Mouse (Mus musculus) embryonic fibroblast, embryonic 13.5 days (primary cell): ENCODE measurements around the gene Avl9. TPM values are rescaled to one million over a fixed set of nuclear protein-coding genes. Genes with fewer than 3 reads are reported as not detected.

Experiments
- H3K27ac ChIP-seq: 2 replicates; pipeline ENCODE4 v1.5.1; 2012; ENCODE audit warnings: low read length, control low read depth, inconsistent platforms; ENCODE audit not compliant: insufficient read depth
- H3K4me1 ChIP-seq: 2 replicates; pipeline ENCODE4 v1.6.1; 2011; ENCODE audit warnings: low read length; ENCODE audit not compliant: control insufficient read depth, insufficient read depth
- H3K4me3 ChIP-seq: 2 replicates; pipeline ENCODE4 v1.5.1; 2011; ENCODE audit warnings: mild to moderate bottlenecking, control low read depth, low read length; ENCODE audit not compliant: insufficient read depth
- CTCF ChIP-seq: IDR thresholded peaks from 2 replicates; pipeline ENCODE4 v1.5.1; 2011; ENCODE audit warnings: mild to moderate bottlenecking, control low read depth, low read length, moderate library complexity, borderline replicate concordance; ENCODE audit not compliant: insufficient read depth
- POLR2A ChIP-seq: IDR thresholded peaks from 2 replicates; pipeline ENCODE4 v1.6.1; 2011; ENCODE audit warnings: low read depth, mild to moderate bottlenecking, control low read depth, low read length, moderate library complexity
- polyA plus RNA-seq: library from polyadenylated mRNA; stranded (reverse); fragments of >200 nt; gene quantifications from 2 replicates; pipeline ENCODE4 v1.2.4, GENCODE M21; 2011; ENCODE audit warnings: low read depth; ENCODE audit not compliant: missing spikeins, insufficient read length

The Avl9 gene
- polyA plus RNA-seq, 1 experiment = 14.8 TPM

GRCm38 (mm10) chr6:56787668-56788067, 73.0 kb downstream of the Avl9 start:
- Histone ChIP-seq H3K4me3 (no peak overlapping the region), H3K27ac (no peak overlapping the region), H3K4me1 (peaks cover 8% of the 10 kb centered on the region; the same call in 1 of the 2 replicates)
- TF ChIP-seq CTCF = no peak
- TF ChIP-seq POLR2A = no peak

- H3K4me1 ChIP-seq = peaks cover 8% of the 10 kb centered on the region; the same call in 1 of the 2 replicates
- no peak overlapping the region for H3K4me3 ChIP-seq
- H3K27ac ChIP-seq = no peak overlapping the region
- no peak for TF ChIP-seq CTCF
- no peak for TF ChIP-seq POLR2A
Observed at GRCm38 (mm10) chr6:56789336-56789735, 74.6 kb downstream of the Avl9 start.

GRCm38 (mm10) chr6:56794834-56795233, 80.1 kb downstream of the Avl9 start:
- Histone ChIP-seq H3K4me3 (peak overlapping the region; percentile 56; the same call in 1 of the 2 replicates), H3K27ac (no peak overlapping the region), H3K4me1 (peaks cover 3% of the 10 kb centered on the region)
- TF ChIP-seq CTCF = no peak
- no peak for TF ChIP-seq POLR2A

GRCm38 (mm10) chr6:56796232-56796631, 81.5 kb downstream of the Avl9 start:
- H3K27ac ChIP-seq = peak overlapping the region; percentile 67
- H3K4me1 ChIP-seq = peaks cover 3% of the 10 kb centered on the region
- TF ChIP-seq CTCF = no peak
- TF ChIP-seq POLR2A = no peak
- H3K4me3 ChIP-seq = peak overlapping the region; percentile 100

GRCm38 (mm10) chr6:56796668-56797141, 82.0 kb downstream of the Avl9 start:
- Histone ChIP-seq H3K27ac (peak overlapping the region; percentile 96), H3K4me3 (peak overlapping the region; percentile 100), H3K4me1 (peaks cover 3% of the 10 kb centered on the region)
- TF ChIP-seq POLR2A = no peak
- no peak for TF ChIP-seq CTCF

GRCm38 (mm10) chr6:56797311-56798151, 82.8 kb downstream of the Avl9 start, which contains the start of gene Kbtbd2:
Gene Kbtbd2, minus strand, starts transcription at chr6:56797813.
- TF ChIP-seq POLR2A = peak; percentile 81
- no peak for TF ChIP-seq CTCF
- Histone ChIP-seq H3K4me1 (peaks cover 3% of the 10 kb centered on the region), H3K27ac (peak within 1 kb of the TSS; percentile 96), H3K4me3 (peak within 1 kb of the TSS; percentile 100)

- TF ChIP-seq POLR2A (no peak), CTCF (no peak)
- peak overlapping the region; percentile 100 for H3K4me3 ChIP-seq
- peaks cover 3% of the 10 kb centered on the region for H3K4me1 ChIP-seq
- H3K27ac ChIP-seq = peak overlapping the region; percentile 96
Observed at GRCm38 (mm10) chr6:56798152-56798465, 83.4 kb downstream of the Avl9 start.

GRCm38 (mm10) chr6:56805026-56805425, 90.3 kb downstream of the Avl9 start:
- TF ChIP-seq CTCF (no peak), POLR2A (no peak)

GRCm38 (mm10) chr6:56806195-56806594, 91.5 kb downstream of the Avl9 start:
- Histone ChIP-seq H3K27ac (no peak overlapping the region), H3K4me1 (no peaks in the 10 kb centered on the region)
- TF ChIP-seq POLR2A (no peak), CTCF (no peak)

More at GRCm38 (mm10) chr6:56805026-56805425, 90.3 kb downstream of the Avl9 start:
- H3K4me1 ChIP-seq = no peaks in the 10 kb centered on the region
- H3K27ac ChIP-seq = no peak overlapping the region
- no peak overlapping the region for H3K4me3 ChIP-seq

GRCm38 (mm10) chr6:56808656-56809055, 94.0 kb downstream of the Avl9 start:
- H3K4me3 ChIP-seq = no peak overlapping the region
- no peak overlapping the region for H3K27ac ChIP-seq
- H3K4me1 ChIP-seq = no peaks in the 10 kb centered on the region
- TF ChIP-seq POLR2A (no peak), CTCF (no peak)

More at GRCm38 (mm10) chr6:56806195-56806594, 91.5 kb downstream of the Avl9 start:
- H3K4me3 ChIP-seq = no peak overlapping the region

Other genes starting within 250 kb of the Avl9 start
- gene Pde1c, start 145.8 kb upstream of the Avl9 start, polyA plus RNA-seq = 1.9 and 3.8 TPM in 2 replicates
- gene Lsm5, start 10.2 kb upstream of the Avl9 start, polyA plus RNA-seq = 92.4 and 119 TPM in 2 replicates
- gene Kbtbd2, start 82.9 kb downstream of the Avl9 start, polyA plus RNA-seq = 37.8 and 47.3 TPM in 2 replicates
- gene Fkbp9, start 117.2 kb downstream of the Avl9 start, polyA plus RNA-seq = 340 and 352 TPM in 2 replicates
- 17.3 and 27.0 TPM in 2 replicates for gene Nt5c3, start 209.0 kb downstream of the Avl9 start, polyA plus RNA-seq
- gene Vmn1r4, start 209.1 kb downstream of the Avl9 start, polyA plus RNA-seq = not detected in 2 replicates